Mouse (Mus musculus): Measurements from ENCODE around the gene Iscu.
A peak's percentile ranks its signal among the peaks of the same experiment; 100 is the strongest.
"Not testable (repeated sequence)": the region's sequence is repeated elsewhere in the genome, so short reads cannot be mapped to it uniquely, and the experiment has no call there.

Iscu gene

GRCm38 (mm10) chr5:113755347-113756030, 17.1 kb upstream of the Iscu start:
- no peak for DNase-seq (ENCODE audit: low spot score in 2 of 2)

GRCm38 (mm10) chr5:113761585-113761984, 11.0 kb upstream of the Iscu start:
- DNase-seq (ENCODE audit: low spot score in 2 of 2), result no peak

- DNase-seq (ENCODE audit: low spot score in 2 of 2), result no peak
Measured at GRCm38 (mm10) chr5:113764426-113764825, 8.1 kb upstream of the Iscu start.

GRCm38 (mm10) chr5:113765641-113766526, 6.7 kb upstream of the Iscu start:
- DNase-seq (ENCODE audit: low spot score in 2 of 2), result no peak

GRCm38 (mm10) chr5:113768806-113769205, 3.7 kb upstream of the Iscu start:
- DNase-seq (ENCODE audit: low spot score in 2 of 2), result peak in 1 of 2 experiments; percentile 39

- DNase-seq (ENCODE audit: low spot score in 2 of 2), result peak; percentile 80 to 82
Measured at GRCm38 (mm10) chr5:113771213-113772162, 1.1 kb upstream of the Iscu start.

- DNase-seq (ENCODE audit: low spot score in 2 of 2), result peak in 1 of 2 experiments; percentile 28
Measured at GRCm38 (mm10) chr5:113772905-113773519, 464 bp downstream of the Iscu start.

- peak; percentile 72 to 77 for DNase-seq (ENCODE audit: low spot score in 2 of 2)
Measured at GRCm38 (mm10) chr5:113773664-113774063, 1.1 kb downstream of the Iscu start.

- no peak for DNase-seq (ENCODE audit: low spot score in 2 of 2)
Measured at GRCm38 (mm10) chr5:113775585-113775984, 3.0 kb downstream of the Iscu start.

GRCm38 (mm10) chr5:113776128-113776895, 3.8 kb downstream of the Iscu start:
- DNase-seq (ENCODE audit: low spot score in 2 of 2), result no peak

- DNase-seq (ENCODE audit: low spot score in 2 of 2), result no peak
Measured at GRCm38 (mm10) chr5:113776896-113777226, 4.3 kb downstream of the Iscu start.

GRCm38 (mm10) chr5:113777728-113778127, 5.2 kb downstream of the Iscu start:
- DNase-seq (ENCODE audit: low spot score in 2 of 2), result not testable (repeated sequence)

- DNase-seq (ENCODE audit: low spot score in 2 of 2), result no peak
Measured at GRCm38 (mm10) chr5:113779569-113779968, 7.0 kb downstream of the Iscu start.

- DNase-seq (ENCODE audit: low spot score in 2 of 2), result no peak
Measured at GRCm38 (mm10) chr5:113780082-113780752, 7.7 kb downstream of the Iscu start.

GRCm38 (mm10) chr5:113780763-113781162, 8.2 kb downstream of the Iscu start:
- no peak for DNase-seq (ENCODE audit: low spot score in 2 of 2)

- no peak for DNase-seq (ENCODE audit: low spot score in 2 of 2)
Measured at GRCm38 (mm10) chr5:113781254-113781653, 8.7 kb downstream of the Iscu start.

GRCm38 (mm10) chr5:113781875-113782274, 9.3 kb downstream of the Iscu start:
- DNase-seq (ENCODE audit: low spot score in 2 of 2), result no peak

GRCm38 (mm10) chr5:113782624-113783023, 10.1 kb downstream of the Iscu start:
- DNase-seq (ENCODE audit: low spot score in 2 of 2), result no peak

- DNase-seq (ENCODE audit: low spot score in 2 of 2), result peak; percentile 39 to 59
Measured at GRCm38 (mm10) chr5:113783581-113784001, 11.0 kb downstream of the Iscu start.

GRCm38 (mm10) chr5:113784104-113784503, 11.6 kb downstream of the Iscu start:
- DNase-seq (ENCODE audit: low spot score in 2 of 2), result not testable (repeated sequence)

All from right cerebral cortex, postnatal 36 days (tissue).